Mouse (Mus musculus) skeletal muscle tissue, postnatal 0 days (tissue): Measurements from ENCODE around the gene Pdia6. TPM values are rescaled to one million over a fixed set of nuclear protein-coding genes. Genes with fewer than 3 reads are reported as not detected.

Experiments
- polyA plus RNA-seq: library from polyadenylated mRNA; unstranded; fragments of >200 nt; fragmentation: Nextera tagmentation; extraction: Ambion mirVana; gene quantifications from 2 replicates; pipeline ENCODE4 v1.2.1, GENCODE M21; 2015

The Pdia6 gene
- 120 and 166 TPM in 2 replicates for polyA plus RNA-seq

GRCm38 (mm10) chr12:17265971-17266672 is at the start of gene Pdia6:
Gene Pdia6, plus strand, starts transcription at chr12:17266545.

GRCm38 (mm10) chr12:17329259-17329658 is 62.9 kb downstream of the Pdia6 start, which contains the start of gene Atp6v1c2:
Gene Atp6v1c2, minus strand, starts transcription at chr12:17329359.

Other genes with a start within 250 kb of the Pdia6 start
- 4.1 and 5.7 TPM in 2 replicates for gene Kcnf1, start 89.7 kb upstream of the Pdia6 start, polyA plus RNA-seq
- gene Atp6v1c2, start 62.8 kb downstream of the Pdia6 start, polyA plus RNA-seq: 0.44 and 1.9 TPM in 2 replicates
- gene Nol10, start 81.9 kb downstream of the Pdia6 start, polyA plus RNA-seq: 5.8 and 7.7 TPM in 2 replicates